Mouse (Mus musculus): ENCODE measurements around the gene Eif3c.

Gene Eif3c

GRCm38 (mm10) chr7:126566094-126566765 lies at the start of gene Eif3c:
TSS of gene Eif3c (minus strand) at chr7:126566411.
- peak; percentile 70 for DNase-seq (ENCODE audit: low spot score)

GRCm38 (mm10) chr7:126612736-126613135 lies 46.5 kb upstream of the Eif3c start:
- DNase-seq (ENCODE audit: low spot score), result no peak

- no peak for DNase-seq (ENCODE audit: low spot score)
Measured at GRCm38 (mm10) chr7:126607796-126608195, 41.6 kb upstream of the Eif3c start.

GRCm38 (mm10) chr7:126607064-126607463 lies 40.9 kb upstream of the Eif3c start:
- DNase-seq (ENCODE audit: low spot score), result peak; percentile 50

- no peak for DNase-seq (ENCODE audit: low spot score)
Measured at GRCm38 (mm10) chr7:126606611-126607010, 40.4 kb upstream of the Eif3c start.

GRCm38 (mm10) chr7:126602650-126603049 lies 36.4 kb upstream of the Eif3c start:
- DNase-seq (ENCODE audit: low spot score), result no peak

- no peak for DNase-seq (ENCODE audit: low spot score)
Measured at GRCm38 (mm10) chr7:126601896-126602295, 35.7 kb upstream of the Eif3c start.

GRCm38 (mm10) chr7:126598919-126599318 lies 32.7 kb upstream of the Eif3c start:
- no peak for DNase-seq (ENCODE audit: low spot score)

GRCm38 (mm10) chr7:126596414-126596813 lies 30.2 kb upstream of the Eif3c start:
- no peak for DNase-seq (ENCODE audit: low spot score)

GRCm38 (mm10) chr7:126595890-126596289 lies 29.7 kb upstream of the Eif3c start:
- no peak for DNase-seq (ENCODE audit: low spot score)

- no peak for DNase-seq (ENCODE audit: low spot score)
Measured at GRCm38 (mm10) chr7:126594862-126595561, 28.8 kb upstream of the Eif3c start, which contains the start of gene Il27. TSS of gene Il27 (minus strand) at chr7:126594941.

- DNase-seq (ENCODE audit: low spot score), result peak; percentile 49
Measured at GRCm38 (mm10) chr7:126587779-126588178, 21.6 kb upstream of the Eif3c start.

GRCm38 (mm10) chr7:126586839-126587238 lies 20.6 kb upstream of the Eif3c start:
- no peak for DNase-seq (ENCODE audit: low spot score)

GRCm38 (mm10) chr7:126585717-126586116 lies 19.5 kb upstream of the Eif3c start, which contains the start of gene Cln3:
TSS of gene Cln3 (minus strand) at chr7:126585817.
- no peak for DNase-seq (ENCODE audit: low spot score)

- no peak for DNase-seq (ENCODE audit: low spot score)
Measured at GRCm38 (mm10) chr7:126584506-126584977, 18.3 kb upstream of the Eif3c start, which contains the start of gene Apobr. TSS of gene Apobr (plus strand) at chr7:126584942.

- DNase-seq (ENCODE audit: low spot score), result no peak
Measured at GRCm38 (mm10) chr7:126583761-126584160, 17.6 kb upstream of the Eif3c start.

GRCm38 (mm10) chr7:126583251-126583709 lies 17.1 kb upstream of the Eif3c start:
- DNase-seq (ENCODE audit: low spot score), result peak; percentile 79

- no peak for DNase-seq (ENCODE audit: low spot score)
Measured at GRCm38 (mm10) chr7:126582759-126583158, 16.5 kb upstream of the Eif3c start.

- no peak for DNase-seq (ENCODE audit: low spot score)
Measured at GRCm38 (mm10) chr7:126581661-126582060, 15.4 kb upstream of the Eif3c start.

GRCm38 (mm10) chr7:126579172-126579571 lies 13.0 kb upstream of the Eif3c start:
- peak; percentile 54 for DNase-seq (ENCODE audit: low spot score)

- no peak for DNase-seq (ENCODE audit: low spot score)
Measured at GRCm38 (mm10) chr7:126576946-126577345, 10.7 kb upstream of the Eif3c start.

- DNase-seq (ENCODE audit: low spot score), result no peak
Measured at GRCm38 (mm10) chr7:126565693-126566092, 518 bp downstream of the Eif3c start.

- DNase-seq (ENCODE audit: low spot score), result no peak
Measured at GRCm38 (mm10) chr7:126556635-126557034, 9.6 kb downstream of the Eif3c start.

All from urinary bladder, postnatal 25 days (tissue).